Mouse (Mus musculus) embryonic fibroblast, embryonic 13.5 days (primary cell): ENCODE measurements around the gene Dok1. TPM values are rescaled to one million over a fixed set of nuclear protein-coding genes. Genes with fewer than 3 reads are reported as not detected.

Experiments used
- H3K27ac ChIP-seq: 2 replicates; pipeline ENCODE4 v1.5.1; 2012; ENCODE audit warnings: low read length, control low read depth, inconsistent platforms; ENCODE audit not compliant: insufficient read depth
- H3K4me1 ChIP-seq: 2 replicates; pipeline ENCODE4 v1.6.1; 2011; ENCODE audit warnings: low read length; ENCODE audit not compliant: control insufficient read depth, insufficient read depth
- H3K4me3 ChIP-seq: 2 replicates; pipeline ENCODE4 v1.5.1; 2011; ENCODE audit warnings: mild to moderate bottlenecking, control low read depth, low read length; ENCODE audit not compliant: insufficient read depth
- CTCF ChIP-seq: IDR thresholded peaks from 2 replicates; pipeline ENCODE4 v1.5.1; 2011; ENCODE audit warnings: mild to moderate bottlenecking, control low read depth, low read length, moderate library complexity, borderline replicate concordance; ENCODE audit not compliant: insufficient read depth
- POLR2A ChIP-seq: IDR thresholded peaks from 2 replicates; pipeline ENCODE4 v1.6.1; 2011; ENCODE audit warnings: low read depth, mild to moderate bottlenecking, control low read depth, low read length, moderate library complexity
- polyA plus RNA-seq: library from polyadenylated mRNA; stranded (reverse); fragments of >200 nt; gene quantifications from 2 replicates; pipeline ENCODE4 v1.2.4, GENCODE M21; 2011; ENCODE audit warnings: low read depth; ENCODE audit not compliant: missing spikeins, insufficient read length

The Dok1 gene
- polyA plus RNA-seq, 1 experiment, result 37.9 TPM

DNA sequence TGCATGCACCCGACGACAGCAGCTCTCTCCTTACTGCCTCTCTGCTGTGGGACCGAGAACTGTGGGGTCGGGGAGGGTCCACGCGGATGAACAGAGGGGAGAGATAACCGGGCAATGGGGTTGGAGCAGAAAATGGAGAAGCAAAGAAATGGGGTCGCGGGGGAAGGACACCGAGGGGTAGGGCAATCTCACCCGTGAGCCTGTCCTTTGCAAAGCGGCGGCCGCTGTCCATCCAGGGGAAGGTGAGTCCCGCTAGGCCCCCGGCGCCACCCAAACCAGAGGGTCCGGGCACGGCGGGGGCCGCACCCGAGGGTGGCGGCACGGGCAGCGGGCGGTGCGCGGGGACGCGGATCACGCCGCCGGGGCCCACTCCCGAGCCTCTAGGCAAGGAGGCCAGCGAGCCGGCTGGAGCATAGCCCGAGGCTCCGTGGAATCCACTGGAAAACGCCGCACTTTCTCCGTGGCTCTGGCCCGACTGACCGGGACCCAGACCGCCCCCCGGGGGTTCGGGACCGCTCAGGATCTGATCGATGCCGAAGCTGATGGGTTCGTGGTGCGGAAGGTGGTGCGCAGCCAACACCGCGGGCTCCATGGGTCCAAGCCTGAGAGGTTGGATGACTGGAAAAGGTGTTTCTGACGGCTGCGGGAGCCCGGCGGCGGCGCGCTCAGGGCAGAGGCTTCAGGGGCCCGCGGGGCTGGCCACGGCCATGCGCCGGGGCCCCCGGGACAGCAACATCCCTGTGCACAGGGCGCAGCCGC lies 36.4 kb upstream of the Dok1 start:
- H3K27ac ChIP-seq, result no peak overlapping the region
- H3K4me1 ChIP-seq, result no peaks in the 10 kb centered on the region
- no peak overlapping the region for H3K4me3 ChIP-seq
- no peak for TF ChIP-seq POLR2A
- no peak for TF ChIP-seq CTCF

DNA sequence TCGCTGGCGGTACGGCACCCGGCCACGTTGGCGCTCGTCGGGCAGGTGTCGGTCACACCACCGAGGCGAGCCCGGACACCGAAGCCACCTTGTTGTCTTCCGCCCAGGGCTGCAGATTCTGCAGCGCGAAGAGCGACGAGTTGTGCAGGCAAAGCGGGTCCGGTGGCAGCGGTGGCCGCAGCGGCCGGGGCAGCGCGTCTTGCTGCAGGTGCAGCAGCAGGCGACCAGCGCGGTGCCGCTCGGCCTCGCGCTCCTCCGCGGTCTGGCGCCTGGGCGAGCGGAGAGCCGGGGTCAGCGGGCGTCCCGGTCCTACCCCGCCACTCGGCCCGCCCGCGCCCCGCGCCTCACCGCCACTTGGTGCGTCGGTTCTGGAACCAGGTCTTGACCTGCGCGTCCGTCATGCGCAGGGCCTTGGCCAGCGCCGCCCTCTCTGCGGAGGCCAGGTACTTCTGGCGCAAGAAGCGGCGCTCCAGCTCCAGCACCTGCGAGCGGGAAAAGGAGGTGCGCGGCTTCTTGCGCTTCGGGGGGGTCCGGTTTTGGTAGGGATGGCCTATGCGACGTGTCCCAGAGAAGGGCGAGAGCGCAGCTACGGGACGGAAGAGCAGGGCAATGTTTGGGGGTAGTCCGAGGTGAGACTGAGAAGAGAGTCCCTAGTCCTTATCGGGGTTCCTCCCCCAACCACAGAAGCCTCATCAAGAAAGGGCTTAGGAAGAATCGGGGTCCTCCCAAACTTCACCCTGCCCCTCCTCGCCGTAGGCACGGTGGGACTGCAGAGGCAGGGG lies 35.6 kb upstream of the Dok1 start:
- no peak overlapping the region for H3K4me3 ChIP-seq
- H3K27ac ChIP-seq, result no peak overlapping the region
- TF ChIP-seq CTCF, result no peak
- TF ChIP-seq POLR2A, result no peak
- H3K4me1 ChIP-seq, result no peaks in the 10 kb centered on the region

DNA sequence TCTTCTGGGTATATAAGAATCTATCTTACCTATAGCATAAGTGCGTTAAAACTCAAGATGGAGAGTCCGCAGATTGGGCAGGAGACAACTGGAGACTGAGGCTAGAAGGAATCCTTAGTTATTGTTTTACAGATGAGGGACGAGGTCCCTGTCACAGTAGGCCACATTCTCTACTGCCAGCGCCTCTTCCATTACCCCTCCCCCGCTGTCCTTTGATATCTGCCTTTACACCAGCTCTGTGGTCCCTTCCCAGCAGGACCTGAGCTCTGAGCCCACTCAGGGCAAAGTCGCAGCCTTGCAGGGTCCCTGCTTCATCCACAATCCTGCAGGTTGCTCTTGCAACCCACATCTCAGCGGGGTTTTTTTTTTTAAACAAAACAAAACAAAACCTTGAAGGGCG lies 35.0 kb upstream of the Dok1 start:
- Histone ChIP-seq H3K4me3 (no peak overlapping the region), H3K27ac (no peak overlapping the region), H3K4me1 (no peaks in the 10 kb centered on the region)
- no peak for TF ChIP-seq POLR2A
- no peak for TF ChIP-seq CTCF

DNA sequence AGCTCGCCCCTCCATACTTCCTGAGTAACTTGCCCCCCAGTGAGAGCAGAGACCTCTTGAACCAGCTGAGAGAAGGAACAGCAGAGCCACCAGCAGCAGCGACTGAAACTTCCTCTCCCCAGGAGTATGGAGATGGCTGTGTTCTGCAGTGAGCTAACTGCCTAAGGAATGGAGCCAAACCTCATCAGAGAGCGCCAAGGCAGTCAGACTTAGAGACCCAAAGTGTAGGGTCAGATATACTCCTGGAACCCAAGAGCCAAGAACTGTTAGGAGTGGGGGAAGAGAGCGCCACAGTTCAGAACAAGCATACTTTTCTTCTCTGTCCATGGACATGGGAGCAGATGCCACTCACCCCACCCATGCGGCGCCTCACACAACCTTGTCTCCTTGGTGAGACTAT lies 33.2 kb upstream of the Dok1 start:
- H3K27ac ChIP-seq, result no peak overlapping the region

DNA sequence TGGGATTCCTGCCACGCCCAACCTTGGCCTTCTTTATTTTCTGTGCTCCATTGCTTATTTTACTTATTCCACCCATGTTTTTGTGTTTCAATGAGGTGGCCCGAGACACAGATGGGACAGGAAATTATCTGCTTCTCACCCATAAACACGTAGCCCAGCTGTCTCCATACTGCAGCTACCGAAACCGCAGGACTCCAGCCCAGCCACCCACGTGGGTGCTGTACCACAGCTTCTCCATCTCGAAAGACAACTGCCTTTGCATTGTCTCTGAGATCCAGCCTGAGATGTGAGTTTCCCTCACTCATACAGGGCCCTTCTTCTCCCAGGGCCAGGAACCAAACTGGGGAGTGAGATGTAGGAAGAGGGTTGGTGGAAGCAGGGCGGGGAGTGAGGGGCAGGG lies 32.7 kb upstream of the Dok1 start:
- H3K4me3 ChIP-seq, result no peak overlapping the region
- no peaks in the 10 kb centered on the region for H3K4me1 ChIP-seq
- H3K27ac ChIP-seq, result no peak overlapping the region
- TF ChIP-seq CTCF, result no peak
- no peak for TF ChIP-seq POLR2A

More for the DNA sequence above, 33.2 kb upstream of the Dok1 start:
- Histone ChIP-seq H3K4me3 (no peak overlapping the region), H3K4me1 (no peaks in the 10 kb centered on the region)
- TF ChIP-seq POLR2A (no peak), CTCF (no peak)

DNA sequence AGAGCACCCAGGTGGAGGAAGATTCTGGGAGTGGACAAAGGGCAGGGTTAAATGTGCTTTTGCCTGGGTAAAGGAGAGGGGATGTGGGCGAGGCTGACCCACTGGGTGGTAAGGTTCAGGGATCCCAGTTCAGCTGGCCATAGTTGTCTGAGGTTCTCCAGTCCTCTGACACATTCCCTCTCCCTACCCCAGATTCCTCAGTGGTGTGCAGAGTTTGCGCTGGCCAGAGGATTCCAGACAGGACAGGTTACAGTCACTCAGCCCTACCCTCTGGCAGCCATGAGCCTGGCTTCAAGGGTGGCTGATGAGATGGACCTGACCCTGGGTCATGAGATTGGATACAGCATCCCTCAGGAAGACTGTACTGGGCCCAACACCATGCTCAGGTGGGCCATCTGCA lies 25.5 kb upstream of the Dok1 start:
- H3K27ac ChIP-seq, result no peak overlapping the region
- peaks cover 5% of the 10 kb centered on the region for H3K4me1 ChIP-seq
- TF ChIP-seq CTCF, result no peak
- TF ChIP-seq POLR2A, result no peak
- no peak overlapping the region for H3K4me3 ChIP-seq

DNA sequence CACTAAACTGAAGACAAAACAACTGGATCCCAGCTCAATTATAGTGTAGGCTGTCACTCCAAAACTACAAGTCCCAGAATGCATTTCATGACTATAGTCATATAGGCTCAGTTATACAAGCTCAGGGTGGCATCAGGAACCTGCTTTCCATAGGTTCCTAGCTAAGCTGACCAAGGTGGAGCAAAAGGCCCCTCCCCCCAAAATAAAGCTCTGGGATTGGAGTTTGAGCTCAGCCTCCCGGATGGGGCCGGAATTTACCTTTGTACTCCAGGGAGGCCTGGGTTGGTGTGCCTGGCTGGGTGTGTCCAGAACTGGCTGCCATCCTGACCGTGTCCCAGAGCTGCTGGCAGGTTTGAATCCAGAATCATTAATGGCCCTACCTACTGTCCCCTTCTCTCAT lies 24.5 kb upstream of the Dok1 start, which contains the start of gene Dqx1:
TSS of gene Dqx1 (plus strand) at position 55 of the 400 bp plus-strand sequence.
- no peak for TF ChIP-seq CTCF
- TF ChIP-seq POLR2A, result no peak
- Histone ChIP-seq H3K4me3 (no peak within 1 kb of the TSS), H3K4me1 (peaks cover 5% of the 10 kb centered on the region), H3K27ac (no peak within 1 kb of the TSS)

DNA sequence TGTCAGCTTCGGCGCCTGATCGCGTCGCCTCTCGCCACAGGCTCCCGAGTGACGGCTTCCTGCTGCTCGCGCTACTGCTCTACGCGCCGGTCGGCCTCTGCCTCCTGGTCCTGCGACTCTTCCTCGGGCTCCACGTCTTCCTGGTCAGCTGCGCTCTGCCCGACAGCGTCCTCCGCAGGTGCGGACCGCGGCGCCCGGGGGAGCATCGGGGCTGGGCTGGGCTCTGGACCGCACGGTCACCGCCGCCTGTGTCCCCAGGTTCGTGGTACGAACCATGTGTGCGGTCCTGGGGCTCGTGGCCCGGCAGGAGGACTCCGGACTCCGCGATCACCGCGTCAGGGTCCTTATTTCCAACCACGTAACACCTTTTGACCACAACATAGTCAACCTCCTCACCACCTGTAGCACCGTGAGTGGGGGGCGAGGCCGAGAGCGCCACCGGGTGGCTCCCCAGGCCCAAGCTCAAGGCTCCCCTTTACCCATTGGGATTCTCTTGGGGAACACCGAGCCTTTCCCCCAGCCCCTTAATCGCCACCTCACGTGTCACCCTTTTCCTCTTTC lies 21.7 kb upstream of the Dok1 start, which contains the start of gene Htra2:
TSS of gene Htra2 (minus strand) at position 403 of the 561 bp plus-strand sequence.
- TF ChIP-seq POLR2A (no peak), CTCF (peak; percentile 53; the same call in 1 of the 2 replicates)
- peaks cover 5% of the 10 kb centered on the region for H3K4me1 ChIP-seq
- H3K4me3 ChIP-seq, result peak within 1 kb of the TSS; percentile 69

DNA sequence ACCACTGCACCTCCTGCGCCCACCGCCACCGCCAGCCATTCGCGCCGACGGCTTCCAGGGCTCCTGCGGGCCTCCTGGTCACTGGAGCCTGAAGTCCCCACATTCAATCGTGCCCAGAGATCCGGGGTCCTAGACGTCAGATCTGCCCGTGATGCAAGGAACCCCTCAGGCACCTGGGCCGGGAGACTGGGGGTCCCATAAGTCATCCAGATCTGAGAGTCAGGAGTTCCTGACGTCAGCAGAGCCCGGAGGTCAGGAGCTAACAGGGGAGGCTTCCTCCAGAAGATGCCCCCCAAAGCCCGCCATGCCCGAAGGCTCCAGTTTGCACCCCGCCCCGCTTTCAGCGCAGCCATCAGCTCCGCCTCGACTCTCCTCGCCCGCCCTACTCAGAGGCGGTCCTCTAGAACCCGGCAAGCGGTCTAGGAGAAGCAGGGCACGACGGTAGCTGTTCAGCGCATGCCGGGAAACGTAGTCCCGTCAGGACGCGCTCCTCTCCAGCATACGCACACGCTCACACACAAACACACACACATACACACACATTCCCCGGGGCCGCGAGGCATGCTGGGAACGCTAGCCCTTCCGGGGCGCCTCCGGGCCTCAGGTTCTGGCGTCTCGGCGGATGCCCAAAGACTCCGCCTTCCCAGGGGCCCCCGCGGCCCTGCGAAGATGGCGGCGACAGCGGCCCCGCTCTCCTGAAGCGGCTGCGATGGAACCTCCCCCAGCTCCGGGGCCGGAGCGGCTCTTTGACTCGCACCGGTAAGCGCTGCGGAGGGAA lies 21.0 kb upstream of the Dok1 start, which contains the start of gene Aup1:
TSS of gene Aup1 (plus strand) at position 448 of the 778 bp plus-strand sequence.
- Histone ChIP-seq H3K4me3 (peak within 1 kb of the TSS; percentile 69), H3K27ac (peak within 1 kb of the TSS; percentile 74), H3K4me1 (peaks cover 5% of the 10 kb centered on the region)
- TF ChIP-seq CTCF (no peak), POLR2A (peak; percentile 70)

More for the DNA sequence above, 21.7 kb upstream of the Dok1 start, which contains the start of gene Htra2:
- H3K27ac ChIP-seq, result peak within 1 kb of the TSS; percentile 74
